Mouse (Mus musculus): ENCODE data around the gene Ckm. TPM values are rescaled to one million over a fixed set of nuclear protein-coding genes. Genes with fewer than 3 reads are reported as not detected.

Gene Ckm
- 348 and 732 TPM in 2 replicates for polyA plus RNA-seq (2014; fragmentation: Nextera tagmentation; extraction: Ambion mirVana)

GRCm38 (mm10) chr7:19404476-19404875 is at the start of gene Ckm:
TSS of gene Ckm (plus strand) at chr7:19404776.
- Histone ChIP-seq H3K4me2 (ENCODE audit: low read depth, low read length) (peak within 1 kb of the TSS; percentile 95), H3K36me3 (ENCODE audit: control insufficient read depth, insufficient read depth, low read length) (no peaks in the 10 kb centered on the region), H3K4me3 (ENCODE audit: low read depth, low read length) (peak within 1 kb of the TSS; percentile 58), H3K9me3 (ENCODE audit: control insufficient read depth, low read length) (peaks cover 7% of the 10 kb centered on the region; the same call in 1 of the 2 replicates), H3K27me3 (replicated peaks; ENCODE audit: control insufficient read depth, insufficient read depth, low read length) (peaks cover 45% of the 10 kb centered on the region), H3K27ac (replicated peaks; ENCODE audit: low read depth, low read length) (no peak within 1 kb of the TSS), H3K9ac (ENCODE audit: low read depth, low read length) (peak within 1 kb of the TSS; percentile 60), H3K4me1 (ENCODE audit: control insufficient read depth, insufficient read depth, low read length) (peaks cover 4% of the 10 kb centered on the region; the same call in 1 of the 2 replicates)
- ATAC-seq (ENCODE audit: low read depth): no peak
- 51% methylated on average over 7 of the region's 7 CpGs for WGBS
- no peak for DNase-seq (ENCODE audit: low spot score)

DNA sequence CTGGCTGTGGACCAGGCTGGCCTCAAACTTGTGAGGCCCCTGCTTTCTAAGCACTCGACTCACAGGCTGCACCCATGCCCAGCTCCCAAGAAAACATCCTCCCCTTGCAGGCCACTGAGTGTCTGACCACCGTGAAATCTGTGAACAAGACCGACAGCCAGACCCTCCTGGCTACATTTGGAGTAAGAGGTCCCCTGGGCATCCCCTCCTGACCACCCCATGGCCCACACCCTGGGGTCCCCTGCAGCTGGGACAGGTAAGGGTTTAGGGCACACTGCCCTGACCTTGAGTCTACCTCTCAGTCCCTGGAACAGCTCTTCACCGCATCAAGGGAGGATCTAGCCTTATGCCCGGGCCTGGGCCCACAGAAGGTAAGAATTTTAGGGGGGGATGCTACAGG is 49.6 kb upstream of the Ckm start:
- H3K4me3 ChIP-seq (ENCODE audit: low read depth, low read length): no peak overlapping the region
- no peak for ATAC-seq (ENCODE audit: low read depth)
- no peak overlapping the region for H3K9ac ChIP-seq (ENCODE audit: low read depth, low read length)
- peaks cover 5% of the 10 kb centered on the region; the same call in 1 of the 2 replicates for H3K4me1 ChIP-seq (ENCODE audit: control insufficient read depth, insufficient read depth, low read length)
- H3K36me3 ChIP-seq (ENCODE audit: control insufficient read depth, insufficient read depth, low read length): peaks cover 60% of the 10 kb centered on the region
- H3K27ac ChIP-seq (replicated peaks; ENCODE audit: low read depth, low read length): no peak overlapping the region
- no peaks in the 10 kb centered on the region for H3K9me3 ChIP-seq (ENCODE audit: control insufficient read depth, low read length)
- WGBS: 92% methylated on average over 5 of the region's 5 CpGs
- H3K4me2 ChIP-seq (ENCODE audit: low read depth, low read length): no peak overlapping the region
- no peaks in the 10 kb centered on the region for H3K27me3 ChIP-seq (replicated peaks; ENCODE audit: control insufficient read depth, insufficient read depth, low read length)
- no peak for DNase-seq (ENCODE audit: low spot score)

GRCm38 (mm10) chr7:19356311-19356710 is 48.3 kb upstream of the Ckm start:
- no peaks in the 10 kb centered on the region for H3K9me3 ChIP-seq (ENCODE audit: control insufficient read depth, low read length)
- no peak overlapping the region for H3K4me3 ChIP-seq (ENCODE audit: low read depth, low read length)
- H3K4me2 ChIP-seq (ENCODE audit: low read depth, low read length): no peak overlapping the region
- peaks cover 50% of the 10 kb centered on the region for H3K36me3 ChIP-seq (ENCODE audit: control insufficient read depth, insufficient read depth, low read length)
- ATAC-seq (ENCODE audit: low read depth) (no peak), DNase-seq (ENCODE audit: low spot score) (no peak)
- H3K9ac ChIP-seq (ENCODE audit: low read depth, low read length): no peak overlapping the region
- H3K4me1 ChIP-seq (ENCODE audit: control insufficient read depth, insufficient read depth, low read length): peaks cover 5% of the 10 kb centered on the region; the same call in 1 of the 2 replicates
- 66% methylated on average over 10 of the region's 10 CpGs for WGBS
- no peak overlapping the region for H3K27ac ChIP-seq (replicated peaks; ENCODE audit: low read depth, low read length)
- no peaks in the 10 kb centered on the region for H3K27me3 ChIP-seq (replicated peaks; ENCODE audit: control insufficient read depth, insufficient read depth, low read length)

DNA sequence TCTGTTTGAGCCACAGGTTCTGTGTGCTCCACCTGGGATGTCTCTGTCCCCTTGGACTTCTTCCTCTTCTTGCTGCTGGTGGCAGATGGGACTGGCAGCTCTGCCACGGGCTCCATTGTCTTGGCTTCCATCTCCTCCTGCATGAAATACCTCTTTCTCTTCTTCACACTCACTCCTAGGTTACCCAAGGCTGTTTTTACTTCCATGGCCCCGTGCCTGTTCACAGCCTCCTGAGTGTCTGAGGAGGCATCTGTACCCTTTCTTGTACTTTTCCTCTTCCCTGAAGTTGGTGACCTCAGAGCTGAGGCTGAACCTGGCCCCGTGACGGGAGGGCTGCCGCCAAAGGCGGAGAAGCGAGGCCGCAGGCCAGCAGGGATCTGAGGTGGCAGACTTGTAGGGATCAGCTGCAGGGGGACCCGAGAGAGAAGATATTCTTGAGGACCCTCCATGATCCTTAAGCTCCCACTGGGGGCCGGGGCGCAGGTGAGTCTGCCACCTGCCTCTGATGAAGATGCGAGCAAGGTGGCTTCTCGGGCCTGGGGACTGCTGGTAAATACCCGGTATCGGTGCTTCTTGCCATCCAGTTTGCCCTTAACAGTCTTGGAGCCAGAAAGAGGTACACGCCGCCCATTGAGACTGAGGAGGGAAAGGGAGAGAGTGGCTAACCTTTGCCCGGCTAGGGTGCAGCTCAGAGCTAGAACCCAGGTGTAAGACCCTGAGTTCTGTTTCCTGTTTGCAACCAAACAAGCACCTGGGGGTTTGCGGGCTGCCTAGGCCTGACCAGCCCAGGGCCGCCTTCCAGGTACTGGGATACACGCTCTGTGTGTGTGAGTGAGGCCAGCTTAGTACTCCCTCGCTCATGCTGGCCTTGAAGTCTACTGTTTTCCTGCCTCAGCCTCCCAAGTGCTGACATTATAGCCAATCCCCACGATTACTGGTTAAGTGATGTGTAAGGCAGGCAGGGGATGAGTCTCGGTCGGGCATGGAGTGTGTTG is 46.9 kb upstream of the Ckm start:
- Histone ChIP-seq H3K36me3 (ENCODE audit: control insufficient read depth, insufficient read depth, low read length) (peaks cover 38% of the 10 kb centered on the region), H3K9ac (ENCODE audit: low read depth, low read length) (peak overlapping the region; percentile 75), H3K4me1 (ENCODE audit: control insufficient read depth, insufficient read depth, low read length) (peaks cover 8% of the 10 kb centered on the region; the same call in 1 of the 2 replicates), H3K4me2 (ENCODE audit: low read depth, low read length) (peak overlapping the region; percentile 91), H3K27me3 (replicated peaks; ENCODE audit: control insufficient read depth, insufficient read depth, low read length) (no peaks in the 10 kb centered on the region), H3K4me3 (ENCODE audit: low read depth, low read length) (peak overlapping the region; percentile 72), H3K27ac (replicated peaks; ENCODE audit: low read depth, low read length) (no peak overlapping the region), H3K9me3 (ENCODE audit: control insufficient read depth, low read length) (no peaks in the 10 kb centered on the region)
- ATAC-seq (ENCODE audit: low read depth): no peak
- no peak for DNase-seq (ENCODE audit: low spot score)
- 90% methylated on average over 25 of the region's 25 CpGs for WGBS

DNA sequence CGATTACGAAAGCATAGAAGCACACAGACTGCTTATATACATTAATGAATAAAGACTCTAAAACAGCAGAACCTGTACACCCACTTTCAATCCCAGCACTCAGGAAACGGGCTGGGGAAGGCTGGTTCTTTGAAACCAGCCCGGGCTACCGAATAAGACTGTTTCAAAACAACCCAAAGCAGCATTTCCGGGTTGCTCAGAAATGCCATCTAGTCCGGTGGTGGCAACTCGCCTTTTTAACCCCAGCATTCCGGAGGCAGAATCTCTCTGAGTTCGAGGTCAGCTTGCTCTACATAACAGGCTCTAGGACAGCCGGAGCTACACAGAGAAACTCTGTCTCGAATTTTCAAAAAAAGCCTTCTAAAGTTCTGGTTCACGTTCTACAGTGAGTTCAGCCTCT is 45.9 kb upstream of the Ckm start:
- Histone ChIP-seq H3K4me1 (ENCODE audit: control insufficient read depth, insufficient read depth, low read length) (peaks cover 8% of the 10 kb centered on the region; the same call in 1 of the 2 replicates), H3K27me3 (replicated peaks; ENCODE audit: control insufficient read depth, insufficient read depth, low read length) (no peaks in the 10 kb centered on the region), H3K27ac (replicated peaks; ENCODE audit: low read depth, low read length) (no peak overlapping the region), H3K4me2 (ENCODE audit: low read depth, low read length) (peak overlapping the region; percentile 91), H3K36me3 (ENCODE audit: control insufficient read depth, insufficient read depth, low read length) (peaks cover 28% of the 10 kb centered on the region), H3K9ac (ENCODE audit: low read depth, low read length) (peak overlapping the region; percentile 75), H3K4me3 (ENCODE audit: low read depth, low read length) (peak overlapping the region; percentile 72), H3K9me3 (ENCODE audit: control insufficient read depth, low read length) (no peaks in the 10 kb centered on the region)
- DNase-seq (ENCODE audit: low spot score) (no peak), ATAC-seq (ENCODE audit: low read depth) (no peak)
- WGBS: 18% methylated on average over 13 of the region's 13 CpGs

- Histone ChIP-seq H3K9me3 (ENCODE audit: control insufficient read depth, low read length) (no peaks in the 10 kb centered on the region), H3K4me3 (ENCODE audit: low read depth, low read length) (peak within 1 kb of the TSS; percentile 72), H3K27me3 (replicated peaks; ENCODE audit: control insufficient read depth, insufficient read depth, low read length) (no peaks in the 10 kb centered on the region), H3K4me1 (ENCODE audit: control insufficient read depth, insufficient read depth, low read length) (peaks cover 8% of the 10 kb centered on the region; the same call in 1 of the 2 replicates), H3K27ac (replicated peaks; ENCODE audit: low read depth, low read length) (peak within 1 kb of the TSS; percentile 75), H3K4me2 (ENCODE audit: low read depth, low read length) (peak within 1 kb of the TSS; percentile 91), H3K9ac (ENCODE audit: low read depth, low read length) (peak within 1 kb of the TSS; percentile 75), H3K36me3 (ENCODE audit: control insufficient read depth, insufficient read depth, low read length) (peaks cover 23% of the 10 kb centered on the region)
- ATAC-seq (ENCODE audit: low read depth) (peak; percentile 75), DNase-seq (ENCODE audit: low spot score) (peak; percentile 94)
- WGBS: under 1% methylated on average over 29 of the region's 31 CpGs
Measured at GRCm38 (mm10) chr7:19359299-19359891, 45.2 kb upstream of the Ckm start, which contains the start of the genes Cd3eap and Ppp1r13l. TSS of gene Cd3eap (minus strand) at chr7:19359483. TSS of gene Ppp1r13l (plus strand) at chr7:19359749.

GRCm38 (mm10) chr7:19359892-19360641 is 44.5 kb upstream of the Ckm start:
- peak overlapping the region; percentile 75 for H3K27ac ChIP-seq (replicated peaks; ENCODE audit: low read depth, low read length)
- H3K4me1 ChIP-seq (ENCODE audit: control insufficient read depth, insufficient read depth, low read length): peaks cover 8% of the 10 kb centered on the region; the same call in 1 of the 2 replicates
- H3K4me3 ChIP-seq (ENCODE audit: low read depth, low read length): peak overlapping the region; percentile 72
- peaks cover 16% of the 10 kb centered on the region for H3K36me3 ChIP-seq (ENCODE audit: control insufficient read depth, insufficient read depth, low read length)
- no peaks in the 10 kb centered on the region for H3K9me3 ChIP-seq (ENCODE audit: control insufficient read depth, low read length)
- 2% methylated on average over 34 of the region's 45 CpGs for whole genome bisulfite sequencing
- peak overlapping the region; percentile 91 for H3K4me2 ChIP-seq (ENCODE audit: low read depth, low read length)
- ATAC-seq (ENCODE audit: low read depth): peak; percentile 65
- no peaks in the 10 kb centered on the region for H3K27me3 ChIP-seq (replicated peaks; ENCODE audit: control insufficient read depth, insufficient read depth, low read length)
- peak overlapping the region; percentile 75 for H3K9ac ChIP-seq (ENCODE audit: low read depth, low read length)
- DNase-seq (ENCODE audit: low spot score): peak; percentile 89

- Histone ChIP-seq H3K4me2 (ENCODE audit: low read depth, low read length) (peak overlapping the region; percentile 91), H3K27ac (replicated peaks; ENCODE audit: low read depth, low read length) (peak overlapping the region; percentile 75), H3K36me3 (ENCODE audit: control insufficient read depth, insufficient read depth, low read length) (peaks cover 10% of the 10 kb centered on the region), H3K4me1 (ENCODE audit: control insufficient read depth, insufficient read depth, low read length) (peaks cover 8% of the 10 kb centered on the region; the same call in 1 of the 2 replicates), H3K4me3 (ENCODE audit: low read depth, low read length) (peak overlapping the region; percentile 72), H3K9ac (ENCODE audit: low read depth, low read length) (peak overlapping the region; percentile 75), H3K9me3 (ENCODE audit: control insufficient read depth, low read length) (no peaks in the 10 kb centered on the region), H3K27me3 (replicated peaks; ENCODE audit: control insufficient read depth, insufficient read depth, low read length) (no peaks in the 10 kb centered on the region)
- DNase-seq (ENCODE audit: low spot score) (peak; percentile 96), ATAC-seq (ENCODE audit: low read depth) (peak; percentile 70)
- WGBS: 1% methylated on average over 21 of the region's 27 CpGs
Measured at GRCm38 (mm10) chr7:19360944-19361343, 43.6 kb upstream of the Ckm start.

All from embryonic facial prominence, embryonic 14.5 days (tissue).